Mouse (Mus musculus) C2C12 (cell line): Measurements from ENCODE around the gene Ptpn12.

ENCODE experiments used
- CTCF ChIP-seq: IDR thresholded peaks from one replicate; pipeline ENCODE4 v1.5.1; 2011; ENCODE audit not compliant: control insufficient read depth, insufficient read depth, insufficient read length
- MAX ChIP-seq: IDR thresholded peaks from one replicate; pipeline ENCODE4 v1.6.1; 2011; ENCODE audit warnings: mild to moderate bottlenecking, control low read depth
- MYOG ChIP-seq: IDR thresholded peaks from one replicate; pipeline ENCODE4 v1.6.1; 2011; ENCODE audit not compliant: control insufficient read depth, insufficient read length; ENCODE audit errors: extremely low read depth

GRCm38 (mm10) chr5:21017075-21017474, 38.6 kb downstream of the Ptpn12 start:
- TF ChIP-seq MYOG (no peak), CTCF (no peak), MAX (no peak)
